Comparison of ENCODE assay signal across 16 mouse cellular contexts in genomic region chr12:80181831-80182230, GRCm38 (mm10).
"Had no signal": no experiment of that assay in that cellular context is flagged by ENCODE, and none has a peak within 500 bp of the region (broad histone marks: within the 10 kb centered on the region; RNA-seq: fewer than 3 reads in every experiment).

No protein-coding gene starts in this region.

- H3K4me2 ChIP-seq: neural tube, embryonic 13.5 days; neural tube, embryonic 15.5 days; stomach, embryonic 15.5 days had no signal

- H3K4me3 ChIP-seq: neural tube, embryonic 13.5 days; neural tube, embryonic 15.5 days; stomach, embryonic 15.5 days had no signal

- H3K27ac ChIP-seq: neural tube, embryonic 13.5 days; neural tube, embryonic 15.5 days; stomach, embryonic 15.5 days; stomach, postnatal 0 days had no signal

- H3K27me3 ChIP-seq: neural tube, embryonic 13.5 days; neural tube, embryonic 15.5 days; stomach, embryonic 15.5 days had no signal

- H3K9ac ChIP-seq: neural tube, embryonic 13.5 days; neural tube, embryonic 15.5 days; stomach, embryonic 15.5 days had no signal

- DNase-seq: retina, postnatal 1 day; right cerebral cortex, adult 18-20 months; right cerebral cortex, postnatal 14 days; right cerebral cortex, postnatal 25 days; right cerebral cortex, postnatal 4 days; spleen, adult 18-20 months; thymus, adult 18-20 months; thymus, adult 2 months; thymus, postnatal 14 days; thymus, postnatal 25 days; thymus, postnatal 36 days; thymus, postnatal 4 days had no signal

- H3K9me3 ChIP-seq: neural tube, embryonic 13.5 days; neural tube, embryonic 15.5 days; stomach, embryonic 15.5 days had no signal

- H3K4me1 ChIP-seq: neural tube, embryonic 13.5 days; neural tube, embryonic 15.5 days; stomach, embryonic 15.5 days had no signal
